Mouse (Mus musculus) kidney, embryonic 16.5 days (tissue): ENCODE data around the gene Bcl6b. TPM values are rescaled to one million over a fixed set of nuclear protein-coding genes. Genes with fewer than 3 reads are reported as not detected.

Experiments used
- ATAC-seq: fragments of 200-750 bp; cut with Nextera tagmentation; 2 replicates; pipeline ENCODE4 v1.8.0; 2017; ENCODE audit warnings: moderate TSS enrichment; ENCODE audit not compliant: low FRiP score, low TSS enrichment
- H3K27ac ChIP-seq: fragments of 300-500 bp; sonication (generic); 2 replicates; pipeline ENCODE4 v1.5.1; 2014; ENCODE audit warnings: low read length
- H3K27me3 ChIP-seq: fragments of 300-500 bp; sonication (generic); 2 replicates; pipeline ENCODE4 v1.6.1; 2014; ENCODE audit warnings: low read length, control low read depth, mixed read lengths; ENCODE audit not compliant: insufficient read depth
- H3K36me3 ChIP-seq: fragments of 300-500 bp; sonication (generic); 2 replicates; pipeline ENCODE4 v1.6.1; 2014; ENCODE audit warnings: low read length, control low read depth, mixed read lengths; ENCODE audit not compliant: insufficient read depth
- H3K4me1 ChIP-seq: fragments of 300-500 bp; sonication (generic); 2 replicates; pipeline ENCODE4 v1.6.1; 2014; ENCODE audit warnings: low read length, control low read depth, mixed read lengths; ENCODE audit not compliant: insufficient read depth
- H3K4me2 ChIP-seq: fragments of 300-500 bp; sonication (generic); replicated peaks from 2 replicates; pipeline ENCODE4 v1.6.1; 2014; ENCODE audit warnings: low read depth, low read length
- H3K4me3 ChIP-seq: fragments of 300-500 bp; sonication (generic); 2 replicates; pipeline ENCODE4 v1.5.1; 2014; ENCODE audit warnings: mild to moderate bottlenecking, low read length
- H3K9ac ChIP-seq: fragments of 300-500 bp; sonication (generic); replicated peaks from 2 replicates; pipeline ENCODE4 v1.6.1; 2014; ENCODE audit warnings: low read length
- H3K9me3 ChIP-seq: fragments of 300-500 bp; sonication (generic); 2 replicates; pipeline ENCODE4 v1.6.1; 2016; ENCODE audit warnings: low read length, control low read depth
- WGBS: fragments of 180-500 bp; shearing (Covaris S2); extraction: QIAGEN DNeasy Blood & Tissue Kit; methylation state at CpG from one replicate; pipeline ENCODE4 v1.1.7; 2014; 5-methylcytosine and 5-hydroxymethylcytosine counted together
- polyA plus RNA-seq: library from polyadenylated mRNA; unstranded; fragments of >200 nt; fragmentation: Nextera tagmentation; extraction: Ambion mirVana; gene quantifications from 2 replicates; pipeline ENCODE4 v1.2.1, GENCODE M21; 2015

Gene Bcl6b
- polyA plus RNA-seq, 1 experiment from 2014 or later = 27.4 TPM

- H3K27ac ChIP-seq = no peak overlapping the region
- WGBS = 72% methylated on average over 3 of the region's 3 CpGs
- H3K4me3 ChIP-seq = no peak overlapping the region
- H3K36me3 ChIP-seq = no peaks in the 10 kb centered on the region
- H3K4me1 ChIP-seq = peaks cover 31% of the 10 kb centered on the region
- peaks cover 41% of the 10 kb centered on the region for H3K27me3 ChIP-seq
- no peak for ATAC-seq
- H3K4me2 ChIP-seq = no peak overlapping the region
- no peaks in the 10 kb centered on the region for H3K9me3 ChIP-seq
- H3K9ac ChIP-seq = no peak overlapping the region
Measured at GRCm38 (mm10) chr11:70216103-70216502, 13.5 kb downstream of the Bcl6b start.

DNA sequence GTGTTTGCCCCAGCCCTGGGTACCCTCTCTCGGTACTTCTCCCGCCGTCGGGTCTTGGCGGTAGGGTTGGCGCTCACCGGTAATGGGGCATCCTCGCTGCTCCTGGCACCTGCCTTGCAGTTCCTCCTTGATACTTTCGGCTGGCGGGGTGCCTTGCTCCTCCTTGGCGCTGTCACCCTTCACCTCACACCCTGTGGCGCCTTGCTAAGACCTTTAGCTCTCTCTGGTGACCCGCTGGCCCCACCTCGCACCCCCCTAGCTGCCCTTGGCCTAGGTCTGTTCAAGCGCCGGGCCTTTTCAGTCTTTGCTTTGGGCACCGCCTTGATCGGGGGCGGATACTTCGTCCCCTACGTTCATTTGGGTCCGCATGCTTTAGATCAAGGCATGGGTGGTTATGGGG lies 14.3 kb downstream of the Bcl6b start:
- Histone ChIP-seq H3K9ac (no peak overlapping the region), H3K4me3 (0 out of 2 replicates have a peak overlapping the region, but pooled peaks have one; percentile 36), H3K4me1 (peaks cover 31% of the 10 kb centered on the region), H3K9me3 (no peaks in the 10 kb centered on the region), H3K4me2 (peak overlapping the region; percentile 63), H3K27ac (no peak overlapping the region), H3K27me3 (peaks cover 41% of the 10 kb centered on the region), H3K36me3 (no peaks in the 10 kb centered on the region)
- ATAC-seq = no peak; the same call in 1 of the 2 replicates
- 17% methylated on average over 22 of the region's 22 CpGs for WGBS

- Histone ChIP-seq H3K36me3 (no peaks in the 10 kb centered on the region), H3K9me3 (no peaks in the 10 kb centered on the region), H3K27me3 (peaks cover 41% of the 10 kb centered on the region), H3K9ac (no peak overlapping the region), H3K27ac (no peak overlapping the region), H3K4me1 (peaks cover 31% of the 10 kb centered on the region), H3K4me2 (peak overlapping the region; percentile 63), H3K4me3 (peak overlapping the region; percentile 36)
- 7% methylated on average over 16 of the region's 18 CpGs for WGBS
- ATAC-seq = peak; percentile 17; the same call in 1 of the 2 replicates
Measured at GRCm38 (mm10) chr11:70214856-70215209, 14.8 kb downstream of the Bcl6b start.

GRCm38 (mm10) chr11:70214191-70214855 lies 15.3 kb downstream of the Bcl6b start:
- Histone ChIP-seq H3K27ac (no peak overlapping the region), H3K9ac (peak overlapping the region; percentile 56), H3K9me3 (no peaks in the 10 kb centered on the region), H3K4me3 (peak overlapping the region; percentile 36), H3K36me3 (no peaks in the 10 kb centered on the region), H3K27me3 (peaks cover 41% of the 10 kb centered on the region), H3K4me2 (peak overlapping the region; percentile 63), H3K4me1 (peaks cover 30% of the 10 kb centered on the region)
- peak; percentile 53; the same call in 1 of the 2 replicates for ATAC-seq
- under 1% methylated on average over 46 of the region's 46 CpGs for WGBS

DNA sequence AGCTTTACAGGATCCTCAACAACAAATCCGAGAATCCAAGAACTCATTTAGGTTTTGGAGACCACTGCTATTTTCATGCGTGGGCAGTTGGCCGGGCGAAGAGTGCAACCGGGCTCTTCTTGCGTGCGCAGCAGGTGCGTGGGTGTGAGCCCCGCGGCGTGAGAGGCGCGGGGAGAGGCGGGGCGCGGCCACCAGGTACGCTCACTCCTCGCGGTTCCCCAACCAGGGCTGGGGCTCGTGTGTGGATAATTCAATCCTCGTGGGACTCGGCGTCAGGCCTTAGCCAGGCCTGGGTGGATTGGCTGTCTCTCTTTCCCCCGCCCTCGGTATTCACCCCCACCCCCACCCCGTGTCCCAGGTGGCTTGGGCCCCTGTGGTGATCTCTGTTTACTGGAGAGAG lies 15.9 kb downstream of the Bcl6b start:
- Histone ChIP-seq H3K9me3 (no peaks in the 10 kb centered on the region), H3K36me3 (no peaks in the 10 kb centered on the region), H3K9ac (peak overlapping the region; percentile 56), H3K4me2 (peak overlapping the region; percentile 63), H3K4me3 (peak overlapping the region; percentile 36), H3K27me3 (peaks cover 41% of the 10 kb centered on the region), H3K4me1 (peaks cover 24% of the 10 kb centered on the region), H3K27ac (no peak overlapping the region)
- 3% methylated on average over 26 of the region's 26 CpGs for WGBS
- ATAC-seq = no peak

GRCm38 (mm10) chr11:70212896-70213295 lies 16.7 kb downstream of the Bcl6b start:
- Histone ChIP-seq H3K4me1 (peaks cover 20% of the 10 kb centered on the region), H3K36me3 (no peaks in the 10 kb centered on the region), H3K4me2 (peak overlapping the region; percentile 63; the same call in 1 of the 2 replicates), H3K27ac (no peak overlapping the region), H3K4me3 (no peak overlapping the region), H3K27me3 (peaks cover 41% of the 10 kb centered on the region), H3K9ac (no peak overlapping the region; the same call in 1 of the 2 replicates), H3K9me3 (no peaks in the 10 kb centered on the region)
- 9% methylated on average over 9 of the region's 9 CpGs for WGBS
- no peak for ATAC-seq

DNA sequence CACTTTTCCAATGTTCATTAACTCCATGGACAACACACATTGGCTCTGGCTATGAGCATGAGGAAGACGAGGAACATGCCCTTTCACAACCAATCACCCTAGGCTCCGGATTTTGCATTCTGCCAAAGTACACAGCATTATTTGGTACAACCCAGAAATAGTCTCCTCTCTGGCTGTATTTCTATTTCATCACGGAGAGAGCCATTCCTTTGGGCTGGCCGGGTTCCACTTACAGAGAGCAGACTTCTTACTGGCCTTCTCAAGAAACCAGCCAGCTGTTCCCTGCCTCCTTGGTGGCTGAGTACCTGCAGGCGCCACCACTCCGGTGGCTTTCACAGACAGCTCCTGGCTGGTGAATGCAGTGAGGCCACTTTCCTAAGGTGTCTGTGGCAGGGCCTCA lies 17.2 kb downstream of the Bcl6b start, which contains the start of gene Slc16a11:
TSS of gene Slc16a11 (plus strand) at position 330 of the 400 bp plus-strand sequence.
- Histone ChIP-seq H3K27ac (peak within 1 kb of the TSS; percentile 36; the same call in 1 of the 2 replicates), H3K4me2 (peak within 1 kb of the TSS; percentile 63), H3K4me3 (no peak within 1 kb of the TSS; the same call in 1 of the 2 replicates), H3K4me1 (peaks cover 20% of the 10 kb centered on the region), H3K9ac (peak within 1 kb of the TSS; percentile 56; the same call in 1 of the 2 replicates), H3K27me3 (peaks cover 41% of the 10 kb centered on the region), H3K36me3 (no peaks in the 10 kb centered on the region), H3K9me3 (no peaks in the 10 kb centered on the region)
- 56% methylated on average over 6 of the region's 6 CpGs for whole genome bisulfite sequencing
- ATAC-seq = no peak

- 73% methylated on average over 6 of the region's 6 CpGs for WGBS
- peaks cover 39% of the 10 kb centered on the region for H3K27me3 ChIP-seq
- H3K4me3 ChIP-seq = no peak overlapping the region
- H3K27ac ChIP-seq = no peak overlapping the region
- H3K9ac ChIP-seq = no peak overlapping the region
- H3K4me1 ChIP-seq = peaks cover 20% of the 10 kb centered on the region
- H3K36me3 ChIP-seq = no peaks in the 10 kb centered on the region
- no peaks in the 10 kb centered on the region for H3K9me3 ChIP-seq
- ATAC-seq = no peak
- H3K4me2 ChIP-seq = no peak overlapping the region
Measured at GRCm38 (mm10) chr11:70211972-70212371, 17.6 kb downstream of the Bcl6b start.

- H3K27me3 ChIP-seq = peaks cover 29% of the 10 kb centered on the region
- no peak overlapping the region for H3K27ac ChIP-seq
- H3K4me1 ChIP-seq = peaks cover 20% of the 10 kb centered on the region
- H3K4me3 ChIP-seq = no peak overlapping the region
- H3K9me3 ChIP-seq = no peaks in the 10 kb centered on the region
- H3K36me3 ChIP-seq = no peaks in the 10 kb centered on the region
- no peak for ATAC-seq
- H3K4me2 ChIP-seq = no peak overlapping the region
- no peak overlapping the region for H3K9ac ChIP-seq
- WGBS = 94% methylated on average over 2 of the region's 2 CpGs
Measured at GRCm38 (mm10) chr11:70210681-70211080, 18.9 kb downstream of the Bcl6b start.

DNA sequence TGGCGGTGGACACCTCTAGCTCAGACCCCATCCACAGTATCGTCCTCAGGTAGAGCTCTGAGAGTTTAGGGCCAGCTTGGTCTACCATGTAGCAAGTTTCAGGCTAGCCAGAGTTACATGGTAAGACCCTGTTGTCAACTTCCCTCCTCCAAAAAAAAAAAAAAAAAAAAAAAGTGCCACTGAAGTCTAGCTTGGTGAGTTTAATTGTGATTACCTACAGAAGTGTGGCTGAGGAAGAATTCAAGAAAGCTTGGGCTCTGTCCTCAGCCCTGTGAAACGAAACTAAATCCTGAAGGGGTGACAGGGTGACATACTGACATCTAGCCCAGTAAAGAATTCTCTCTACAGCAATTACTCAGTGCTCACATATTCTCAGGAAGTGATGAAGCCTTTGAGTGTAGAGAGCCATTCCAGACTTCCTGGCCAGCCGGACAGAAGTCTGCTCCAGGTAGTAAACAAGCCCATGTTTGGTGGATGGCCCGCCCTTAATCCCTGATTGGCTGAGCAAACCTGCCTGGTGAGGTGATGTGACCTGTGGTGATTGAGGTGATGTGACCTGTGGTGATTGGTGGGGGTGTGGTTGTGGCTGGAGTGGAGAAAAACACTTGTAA lies 20.7 kb downstream of the Bcl6b start:
- H3K36me3 ChIP-seq = no peaks in the 10 kb centered on the region
- H3K4me3 ChIP-seq = no peak overlapping the region
- no peak overlapping the region for H3K27ac ChIP-seq
- H3K4me1 ChIP-seq = peaks cover 7% of the 10 kb centered on the region; the same call in 1 of the 2 replicates
- no peak overlapping the region for H3K9ac ChIP-seq
- no peak overlapping the region for H3K4me2 ChIP-seq
- ATAC-seq = no peak
- no peaks in the 10 kb centered on the region for H3K9me3 ChIP-seq
- H3K27me3 ChIP-seq = peaks cover 11% of the 10 kb centered on the region
- 67% methylated on average over 5 of the region's 5 CpGs for WGBS
